Mouse (Mus musculus): ENCODE data around the gene Twsg1. TPM values are rescaled to one million over a fixed set of nuclear protein-coding genes. Genes with fewer than 3 reads are reported as not detected.

The Twsg1 gene
- polyA plus RNA-seq (2015; fragmentation: Nextera tagmentation; extraction: Ambion mirVana), result 29.3 and 35.8 TPM in 2 replicates

DNA sequence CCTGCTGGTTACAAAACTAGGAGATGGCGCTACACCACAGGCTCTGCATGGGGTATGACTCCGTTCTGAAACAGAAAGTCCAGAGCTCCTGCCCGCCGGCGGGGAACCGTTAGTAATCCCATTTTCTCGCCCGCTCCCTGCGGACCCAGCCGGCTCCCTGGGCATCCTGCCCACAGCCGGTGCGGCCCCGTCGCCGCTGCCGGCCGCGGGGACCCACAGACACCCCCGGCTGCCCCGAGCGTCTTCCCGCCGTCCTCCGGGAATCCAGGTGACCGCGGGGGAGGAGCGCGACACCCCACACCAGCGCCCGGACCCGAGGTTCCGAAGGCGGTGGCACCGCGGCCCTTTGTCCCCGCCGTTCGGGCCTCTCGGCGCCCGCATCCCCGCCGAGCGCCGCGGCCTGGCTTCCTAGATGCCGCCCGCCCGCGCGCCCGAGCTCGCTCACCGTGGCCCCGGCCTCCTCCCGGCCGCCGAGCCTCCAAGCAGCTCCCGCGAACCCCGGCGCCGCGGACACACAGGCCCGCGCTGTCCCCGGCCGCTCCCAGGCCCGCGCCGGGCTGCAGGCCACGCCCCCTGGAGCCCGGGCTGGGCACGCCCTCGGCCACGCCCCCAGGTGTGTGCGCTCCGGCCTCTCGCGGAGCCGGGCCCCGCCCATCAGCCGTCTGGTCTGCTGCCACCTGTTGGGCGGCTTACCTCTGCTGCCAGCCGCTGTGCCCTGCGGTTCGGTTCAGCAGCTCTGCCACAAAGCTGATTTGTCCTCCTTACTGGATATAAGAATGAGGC, at the start of gene Twsg1:
Gene Twsg1, minus strand, starts transcription at position 605 of the 783 bp plus-strand sequence.

DNA sequence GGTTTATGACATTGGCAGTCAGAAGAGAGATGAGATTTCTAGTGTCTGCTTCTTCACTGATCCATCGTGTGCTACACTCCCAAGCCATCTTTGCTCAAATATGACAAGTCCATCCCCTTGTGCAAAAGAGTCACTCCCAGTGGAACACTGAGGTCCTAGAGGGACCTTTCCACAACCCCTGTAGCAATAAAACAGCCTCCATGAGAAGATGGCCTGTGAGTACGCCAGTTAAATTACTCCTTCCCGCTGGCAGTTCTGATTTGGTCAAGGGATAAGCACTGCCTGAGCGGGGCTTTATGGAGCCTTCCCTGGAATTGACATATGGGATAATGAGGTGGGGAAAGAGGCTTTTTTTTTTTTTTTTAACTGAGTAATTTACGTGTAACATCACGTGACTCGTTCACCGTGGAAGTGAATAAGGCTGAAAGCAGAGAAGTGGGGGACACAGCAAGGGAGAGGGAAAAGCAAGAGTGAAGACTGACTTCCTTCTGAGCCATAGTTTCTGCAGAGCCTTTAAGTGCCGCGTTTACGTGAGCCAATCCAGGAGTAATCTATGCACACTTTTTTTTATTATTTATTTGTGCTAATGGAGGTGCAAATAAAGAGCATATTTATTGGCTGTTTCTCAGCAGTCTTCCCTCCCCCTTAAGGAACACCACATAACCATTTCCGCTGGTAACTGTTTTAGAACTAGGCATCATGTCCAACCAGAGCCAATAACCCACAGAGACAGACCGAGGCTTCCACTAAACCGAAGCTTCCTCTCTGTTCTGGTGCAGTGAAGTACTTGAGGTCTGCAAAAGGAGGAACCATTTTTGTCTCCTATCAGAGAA, 65.1 kb downstream of the Twsg1 start, which contains the start of gene Ralbp1:
Gene Ralbp1, minus strand, starts transcription at position 102 of the 833 bp plus-strand sequence.

Other genes with a start within 250 kb of the Twsg1 start
- 15.3 and 20.9 TPM in 2 replicates for gene Rab31, start 178.5 kb downstream of the Twsg1 start, polyA plus RNA-seq (2015; fragmentation: Nextera tagmentation; extraction: Ambion mirVana)
- 13.1 and 13.9 TPM in 2 replicates for gene Ppp4r1, start 168.7 kb downstream of the Twsg1 start, polyA plus RNA-seq (2015; fragmentation: Nextera tagmentation; extraction: Ambion mirVana)
- gene Ralbp1, start 65.4 kb downstream of the Twsg1 start, polyA plus RNA-seq (2015; fragmentation: Nextera tagmentation; extraction: Ambion mirVana), result 66.4 and 84.9 TPM in 2 replicates
- gene Ankrd12, start 125.9 kb upstream of the Twsg1 start, polyA plus RNA-seq (2015; fragmentation: Nextera tagmentation; extraction: Ambion mirVana), result 26.6 and 30.0 TPM in 2 replicates
- 236 TPM in 2 replicates for gene Ndufv2, start 150.3 kb upstream of the Twsg1 start, polyA plus RNA-seq (2015; fragmentation: Nextera tagmentation; extraction: Ambion mirVana)
- 24.2 and 25.0 TPM in 2 replicates for gene Washc1, start 160.3 kb upstream of the Twsg1 start, polyA plus RNA-seq (2015; fragmentation: Nextera tagmentation; extraction: Ambion mirVana)
- 6.4 and 7.0 TPM in 2 replicates for gene Ddx11, start 172.3 kb upstream of the Twsg1 start, polyA plus RNA-seq (2015; fragmentation: Nextera tagmentation; extraction: Ambion mirVana)